Mouse (Mus musculus) heart, postnatal 4 days (tissue): ENCODE data around the gene Mmp17. TPM values are rescaled to one million over a fixed set of nuclear protein-coding genes. Genes with fewer than 3 reads are reported as not detected.
A peak's percentile ranks its signal among the peaks of the same experiment; 100 is the strongest.

Experiments used
- DNase-seq: peaks from one replicate; pipeline ENCODE4 v3.0.0; 2021
- total RNA-seq, 2 experiments: library from RNA; stranded (reverse); gene quantifications; 2 replicates each; pipeline ENCODE4 v1.2.3; 2021

Mmp17 gene
- total RNA-seq, result 1 to 10 TPM; 1.0 to 1.5 TPM

DNA sequence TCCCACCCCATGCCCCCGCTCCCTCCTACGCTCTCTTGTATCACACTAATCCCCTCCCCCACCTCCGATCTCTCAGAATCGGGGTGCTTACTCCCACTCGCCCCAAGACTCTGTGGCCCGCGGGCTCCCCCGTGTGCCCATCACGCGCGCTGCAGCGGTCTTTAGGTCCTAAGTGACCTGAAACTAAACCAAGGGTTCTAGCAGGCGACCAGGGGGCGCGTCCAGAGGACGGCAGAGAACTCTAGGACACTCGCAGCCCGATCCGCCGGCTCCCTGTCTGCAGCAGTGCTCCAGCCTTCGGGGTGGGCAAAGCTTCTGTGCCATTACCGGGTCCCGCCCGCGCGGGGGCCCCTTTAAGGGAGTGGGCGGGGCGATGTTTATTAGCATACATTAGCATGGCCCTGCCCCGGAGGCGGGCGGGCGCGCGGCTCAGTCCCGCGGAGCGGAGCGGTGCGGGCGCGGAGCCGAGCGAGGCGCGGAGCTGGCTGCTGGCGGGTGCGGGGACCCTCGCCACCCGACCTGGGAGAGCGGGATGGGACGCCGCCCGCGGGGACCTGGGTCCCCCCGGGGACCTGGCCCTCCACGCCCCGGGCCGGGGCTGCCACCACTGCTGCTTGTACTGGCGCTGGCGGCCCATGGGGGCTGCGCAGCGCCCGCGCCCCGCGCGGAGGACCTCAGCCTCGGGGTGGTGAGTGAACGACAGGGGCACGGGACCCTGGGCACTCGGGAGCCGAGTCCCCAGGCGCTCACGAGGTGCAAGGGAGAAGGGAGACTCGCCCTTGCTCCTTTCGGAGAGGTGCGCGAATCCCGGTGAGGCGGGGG lies at the start of gene Mmp17:
Gene Mmp17 (plus strand): TSS at position 409 of the 822 bp plus-strand sequence.
- DNase-seq, result peak; percentile 86

- DNase-seq, result peak; percentile 33
Measured at GRCm38 (mm10) chr5:129534500-129534899, 49.5 kb upstream of the Mmp17 start.

DNA sequence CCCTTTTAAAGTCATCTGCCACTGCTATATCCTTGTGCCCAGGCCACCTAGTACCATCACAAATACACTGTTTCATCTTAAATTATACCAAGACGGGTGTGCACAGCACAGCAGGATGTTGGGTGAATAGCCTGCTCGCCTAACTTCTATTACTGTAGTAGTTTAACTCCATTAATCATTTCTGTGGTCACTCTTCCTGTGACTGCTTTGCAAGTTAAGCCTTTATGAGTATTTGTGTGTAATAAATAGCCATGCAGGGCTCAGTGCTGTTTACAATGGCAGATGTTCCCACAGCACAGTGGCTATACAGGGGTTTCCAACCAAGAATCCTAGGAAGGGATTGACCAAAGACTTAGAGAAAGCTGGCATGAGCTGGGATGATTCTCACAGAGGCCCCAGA lies 48.9 kb upstream of the Mmp17 start:
- DNase-seq, result no peak

GRCm38 (mm10) chr5:129535431-129535830 lies 48.5 kb upstream of the Mmp17 start:
- DNase-seq, result no peak

DNA sequence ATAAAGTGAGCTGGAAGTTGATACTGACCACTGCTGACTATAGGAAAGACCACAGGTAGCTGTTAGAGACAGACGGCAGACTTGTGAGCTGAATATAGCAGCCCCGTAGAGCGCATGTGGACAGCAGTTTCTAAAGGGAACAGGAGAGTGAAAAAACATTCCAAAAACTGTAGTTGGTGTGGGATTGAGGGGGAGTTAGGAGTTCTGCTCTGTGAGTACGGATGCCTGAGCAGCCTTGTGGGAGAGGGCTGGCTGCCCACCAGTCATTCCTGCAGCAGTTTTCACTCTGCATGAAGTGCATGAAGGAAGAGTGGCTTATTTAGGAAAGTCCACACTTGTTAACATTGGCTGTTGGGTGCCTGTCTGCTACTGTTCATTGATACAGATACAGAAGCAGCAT lies 45.1 kb upstream of the Mmp17 start:
- DNase-seq, result no peak

GRCm38 (mm10) chr5:129542236-129542635 lies 41.7 kb upstream of the Mmp17 start:
- DNase-seq, result no peak

DNA sequence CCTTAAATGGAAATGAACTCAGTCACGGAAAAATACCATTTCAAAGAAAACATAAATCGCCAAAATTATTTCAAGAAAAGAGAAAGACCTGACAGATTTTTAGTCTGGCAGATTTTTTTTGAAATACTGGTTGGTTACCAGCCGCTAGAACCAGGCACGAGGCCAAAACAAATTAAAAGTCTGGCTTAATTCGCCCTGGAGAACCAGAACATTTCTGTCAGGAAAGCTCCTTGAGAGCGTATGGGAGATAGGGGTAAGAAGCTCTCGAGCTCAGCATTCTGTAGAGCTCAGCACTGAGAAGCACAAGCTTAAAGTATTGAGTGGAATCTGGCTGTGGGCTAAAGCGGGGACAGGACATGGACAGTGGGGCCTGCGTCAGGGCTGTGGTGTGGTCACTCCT lies 38.2 kb upstream of the Mmp17 start:
- DNase-seq, result no peak

- DNase-seq, result no peak
Measured at GRCm38 (mm10) chr5:129549716-129550115, 34.3 kb upstream of the Mmp17 start.

GRCm38 (mm10) chr5:129550790-129551189 lies 33.2 kb upstream of the Mmp17 start:
- no peak for DNase-seq

DNA sequence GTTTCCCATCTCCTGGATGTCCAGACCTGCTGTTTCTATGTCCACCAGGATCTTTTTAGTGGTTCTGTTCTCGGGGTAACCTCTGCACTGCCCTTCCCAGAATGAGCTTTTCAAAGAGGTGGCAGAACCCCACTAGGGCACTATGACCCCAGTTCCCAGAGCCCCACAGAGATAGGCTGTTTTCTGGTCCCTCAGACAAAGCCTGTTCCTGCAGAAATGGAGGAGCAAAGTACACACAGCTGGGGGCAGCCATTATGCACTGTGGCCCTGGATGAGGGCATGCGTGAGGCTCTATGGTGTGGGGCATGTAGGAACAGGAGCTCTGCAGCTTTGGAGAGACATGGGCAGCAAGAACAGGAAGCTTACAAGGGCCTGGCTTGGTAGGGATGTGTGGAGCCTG lies 32.0 kb upstream of the Mmp17 start:
- no peak for DNase-seq

GRCm38 (mm10) chr5:129553642-129554041 lies 30.3 kb upstream of the Mmp17 start:
- no peak for DNase-seq

GRCm38 (mm10) chr5:129558591-129558990 lies 25.4 kb upstream of the Mmp17 start:
- DNase-seq, result no peak

DNA sequence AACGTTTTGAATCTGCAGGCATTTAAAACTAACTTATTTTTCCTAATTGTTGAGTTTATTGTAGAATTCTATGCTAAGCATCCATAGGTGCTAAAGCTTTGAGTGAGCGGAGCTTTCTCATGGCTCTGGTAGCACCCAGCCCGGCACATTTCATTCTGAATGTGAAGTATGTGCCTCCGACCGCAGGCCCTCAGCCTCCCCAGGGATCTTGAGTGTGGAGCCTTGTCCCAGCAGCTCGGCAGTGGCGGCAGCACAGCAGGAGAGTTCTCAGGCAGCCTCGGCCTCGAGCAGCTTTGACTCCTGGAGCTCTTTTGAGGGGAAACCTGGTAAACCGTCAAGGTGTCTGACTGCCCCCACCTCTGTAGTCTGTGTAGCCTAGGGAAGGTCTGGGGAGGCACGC lies 24.7 kb upstream of the Mmp17 start:
- DNase-seq, result no peak

GRCm38 (mm10) chr5:129562342-129562741 lies 21.6 kb upstream of the Mmp17 start:
- DNase-seq, result no peak

DNA sequence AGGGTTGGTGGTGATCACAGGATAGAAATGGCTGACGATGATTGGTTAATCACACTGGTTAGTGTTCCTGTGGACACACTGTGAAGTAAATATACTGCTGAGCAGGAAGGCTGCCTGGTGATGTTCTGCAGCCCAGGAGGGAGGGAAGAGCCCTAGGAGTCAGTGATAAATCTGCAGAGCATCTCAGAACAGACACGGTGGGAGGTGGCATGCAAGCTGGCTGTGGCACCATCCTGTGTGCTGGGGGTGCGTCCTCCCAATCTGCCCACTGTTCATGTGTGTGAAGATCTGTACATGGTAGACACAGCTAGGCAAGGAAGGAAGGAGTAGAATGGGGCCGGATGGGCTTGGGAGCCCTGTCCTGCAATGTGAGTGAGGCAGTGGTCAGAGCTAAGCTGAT lies 15.4 kb upstream of the Mmp17 start:
- no peak for DNase-seq

- no peak for DNase-seq
Measured at GRCm38 (mm10) chr5:129578201-129578600, 5.8 kb upstream of the Mmp17 start.

DNA sequence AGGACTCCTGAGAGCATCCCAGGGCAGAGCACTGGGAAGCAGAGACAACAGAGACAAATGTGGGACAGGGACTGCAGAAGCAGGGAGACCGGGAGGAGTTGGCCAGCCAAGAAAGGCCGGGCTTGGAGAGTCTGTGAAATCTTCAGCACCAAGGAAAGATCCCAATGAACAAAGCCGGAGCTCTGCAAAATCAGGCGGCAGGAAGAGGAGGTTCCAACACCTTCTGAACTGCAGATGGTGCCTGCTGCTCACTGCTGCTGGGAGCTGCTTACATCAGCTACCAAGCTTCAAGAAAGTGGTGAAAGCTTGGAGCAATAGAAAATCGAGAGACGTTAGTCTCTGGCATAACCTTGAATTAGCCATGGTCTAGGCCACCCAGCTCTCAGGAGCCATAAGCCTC lies 3.9 kb upstream of the Mmp17 start:
- peak; percentile 25 for DNase-seq

DNA sequence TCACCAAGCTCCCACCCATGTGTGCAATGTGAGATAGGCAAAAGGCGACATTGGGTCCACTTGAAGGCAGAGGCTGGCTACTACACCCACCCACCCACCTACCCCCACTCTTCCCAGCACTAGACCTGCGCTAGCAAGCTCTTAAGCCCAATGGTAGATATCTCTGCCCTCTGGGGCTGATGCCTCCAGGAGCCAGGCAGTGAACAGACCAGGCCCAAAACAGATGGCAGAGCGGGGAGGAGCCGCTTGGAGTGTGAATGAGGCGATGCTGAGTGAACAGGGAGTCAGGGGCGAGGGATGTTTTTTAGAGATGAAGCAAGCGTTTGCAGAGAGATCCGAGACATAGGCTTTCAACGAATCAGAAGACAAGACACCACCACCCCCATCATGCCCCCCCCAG lies 3.4 kb upstream of the Mmp17 start:
- no peak for DNase-seq

DNA sequence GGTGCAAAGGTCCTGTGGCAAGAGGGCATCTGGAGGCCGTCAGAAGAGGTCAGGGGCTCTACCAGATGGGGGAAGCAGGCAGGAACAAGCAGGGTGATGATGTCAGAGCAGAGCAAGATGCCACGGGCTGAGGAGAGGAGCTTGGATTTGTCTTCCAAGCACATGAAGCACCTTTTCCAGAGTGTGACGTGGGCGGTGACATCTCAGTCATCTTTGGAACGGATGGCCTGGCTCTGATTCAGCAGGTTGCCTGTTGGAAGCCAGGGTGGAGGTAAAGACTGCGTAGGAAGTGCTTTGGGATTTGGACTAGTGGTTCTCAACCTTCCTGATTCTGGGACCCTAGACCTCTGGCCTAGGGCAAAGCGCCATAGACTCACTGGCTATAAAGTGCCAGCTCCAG lies 3.0 kb upstream of the Mmp17 start:
- no peak for DNase-seq

DNA sequence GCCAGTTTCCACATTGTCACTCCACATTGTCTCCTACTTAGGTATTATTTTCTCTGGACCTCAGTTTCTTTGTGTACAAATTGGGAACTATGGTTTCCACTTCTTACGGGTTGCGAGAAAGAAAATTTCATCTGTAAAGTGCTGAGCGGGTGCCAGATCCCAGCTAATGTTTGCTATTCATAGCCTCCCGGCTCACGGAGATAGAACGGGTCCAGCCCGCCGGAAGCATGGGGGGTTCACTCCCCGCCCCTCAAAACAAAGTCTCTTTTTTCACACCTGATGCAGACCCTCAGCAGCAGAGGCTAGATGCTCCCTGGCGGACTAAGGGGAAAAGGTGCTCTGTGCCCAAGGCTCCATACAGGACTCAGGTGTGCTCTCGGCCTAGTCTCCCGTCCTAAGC lies 638 bp upstream of the Mmp17 start:
- DNase-seq, result no peak

DNA sequence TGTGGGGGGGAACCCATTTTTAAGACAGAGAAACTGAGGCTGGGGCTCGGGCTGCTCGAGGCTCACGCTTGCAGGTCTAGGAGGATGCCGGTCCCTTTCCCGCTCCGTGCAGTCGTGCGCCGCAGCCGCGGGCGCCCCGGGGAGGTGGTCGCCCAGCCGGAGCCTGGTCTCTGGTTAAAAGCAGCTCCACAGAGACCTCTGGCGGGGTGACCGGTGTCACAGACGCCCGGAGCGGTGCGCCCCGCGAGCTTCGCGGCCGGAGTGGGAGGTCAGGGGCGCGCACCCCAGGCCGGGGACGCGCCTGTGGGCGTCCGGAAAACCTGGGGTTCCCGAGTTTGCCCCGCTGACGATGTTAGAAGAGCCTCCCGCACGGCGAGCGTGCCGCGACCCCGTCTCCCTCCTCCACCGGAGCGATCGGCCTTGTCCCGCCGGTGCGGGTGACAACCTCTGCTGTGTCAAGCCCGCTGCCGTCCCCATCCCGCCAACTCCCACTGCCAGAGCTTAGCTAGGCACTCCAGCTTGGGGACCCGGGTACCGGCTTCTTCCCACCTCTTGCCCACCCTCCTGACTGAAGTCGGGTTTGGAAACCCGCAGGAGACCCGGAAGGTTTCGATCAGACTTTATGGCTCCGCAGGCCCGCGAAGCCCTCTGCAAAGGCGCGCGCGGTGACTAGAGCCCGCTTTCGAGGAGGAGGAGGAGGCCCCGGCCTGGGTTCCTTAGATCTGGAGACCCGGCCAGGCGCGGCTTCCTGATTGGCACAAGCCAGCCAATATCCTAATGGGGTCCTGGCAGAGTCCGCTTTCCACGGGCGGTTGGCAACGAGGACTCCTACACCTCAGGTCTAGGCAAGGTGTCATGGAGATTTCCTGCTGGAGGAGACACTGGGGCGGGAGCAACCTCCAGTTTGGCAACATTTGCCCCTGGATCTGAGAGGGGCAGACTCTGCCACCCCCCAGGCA lies 893 bp downstream of the Mmp17 start:
- DNase-seq, result peak; percentile 46

- peak; percentile 91 for DNase-seq
Measured at GRCm38 (mm10) chr5:129586016-129586415, 2.0 kb downstream of the Mmp17 start.

DNA sequence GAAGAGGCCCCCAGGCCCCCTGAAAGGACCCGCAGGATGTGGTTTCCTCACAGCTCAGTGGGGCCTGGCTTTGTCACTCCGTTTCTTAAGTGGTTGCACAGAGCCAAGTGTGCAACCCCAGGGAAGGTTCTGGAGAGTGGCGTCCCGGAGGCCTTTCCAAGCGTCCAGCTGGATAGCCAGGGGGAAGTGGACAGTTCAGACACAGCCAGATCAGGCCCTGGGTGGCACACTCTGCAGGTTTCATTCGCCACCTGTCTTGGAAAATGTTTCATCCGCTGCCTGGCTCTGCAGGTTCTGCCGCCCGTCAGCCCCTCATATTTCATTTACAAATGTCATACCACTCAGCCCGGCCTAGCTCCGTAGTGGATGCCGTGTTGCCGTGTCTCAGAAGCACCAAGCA lies 2.5 kb downstream of the Mmp17 start:
- no peak for DNase-seq

GRCm38 (mm10) chr5:129590915-129591314 lies 6.9 kb downstream of the Mmp17 start:
- DNase-seq, result no peak
